Mouse (Mus musculus) embryonic stem cell, embryonic (primary cell): ENCODE measurements at regions not wholly inside any gene's neighbourhood (a gene's known extent, or its start where the extent isn't known, plus 50 kb on each side); places are given as distances from the start of the nearest gene placed in this dataset.

Experiments
- CTCF ChIA-PET, 4 experiments: fragments of 300-600 bp in 2 of 4; fragments of 350-600 bp in 2 of 4; sonication (Branson Sonifier 250); formaldehyde crosslinking; loops; one replicate each; lab custom pipeline; 2022; ENCODE audit warnings: inconsistent platforms in 2 of 4; lab: Charles Lee
- POLR2A ChIA-PET, 4 experiments: fragments of 300-600 bp in 2 of 4; fragments of 350-600 bp in 2 of 4; sonication (Branson Sonifier 250); formaldehyde crosslinking; loops; one replicate each; lab custom pipeline; 2022; ENCODE audit warnings: antibody characterized with exemption in 4 of 4, inconsistent platforms in 1 of 4; lab: Charles Lee

GRCm38 (mm10) chr4:54652111-54653021 is 292.5 kb upstream of the Zfp462 start:
- POLR2A ChIA-PET, result interaction anchor here in 1 of 4 experiments (0.8 kb wide), 1 partner anchor 11 kb away, joined by 4 read pairs; no protein-coding TSS in a partner anchor
- CTCF ChIA-PET, result interaction anchor here in 2 of 4 experiments (0.7 to 1.2 kb wide), 2 partner anchors 13 to 47 kb away, joined by 3 to 4 read pairs; no protein-coding TSS in a partner anchor

DNA sequence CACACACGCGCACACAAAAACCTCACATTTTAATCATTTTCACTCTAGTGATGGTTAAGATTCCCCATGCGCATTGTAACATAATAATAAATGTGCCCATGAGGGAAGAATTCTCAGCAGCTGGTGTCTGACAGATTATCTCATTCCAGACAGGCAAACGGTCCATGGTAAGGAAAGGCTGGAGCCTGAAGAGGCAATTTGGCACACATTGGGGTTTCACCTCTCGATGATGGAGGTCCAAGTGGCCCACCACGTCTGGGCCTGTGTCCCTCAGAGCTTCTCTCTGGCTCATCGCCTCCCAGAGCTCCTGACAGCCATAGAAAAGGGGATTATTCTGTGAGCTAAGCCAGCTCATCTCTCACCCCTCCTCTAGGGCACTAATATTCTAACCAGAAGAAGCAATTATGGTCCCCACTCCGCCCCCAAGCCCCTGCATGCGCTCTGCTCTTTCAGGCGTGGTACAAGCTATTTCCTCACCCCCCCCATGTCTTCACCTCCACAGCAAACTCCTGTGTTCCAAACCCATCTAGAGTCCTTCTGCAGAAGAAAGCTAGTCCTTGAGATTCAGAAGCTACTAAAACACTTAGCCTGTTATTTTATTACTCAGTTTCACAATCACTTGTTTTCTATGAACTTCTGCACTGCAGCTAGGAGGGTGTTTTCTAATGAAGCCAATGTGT is 291.6 kb upstream of the Zfp462 start:
- POLR2A ChIA-PET, result interaction anchor here in 2 of 4 experiments (0.6 to 0.8 kb wide), 2 partner anchors 10 to 448 kb away, joined by 4 read pairs; no protein-coding TSS in a partner anchor
- CTCF ChIA-PET, result interaction anchor here (0.6 to 1.3 kb wide), 4 partner anchors 10 to 1231 kb away, joined by 3 to 4 read pairs (median 4); no protein-coding TSS in a partner anchor
